Mouse (Mus musculus) forebrain, postnatal 0 days (tissue): Measurements from ENCODE around the gene St8sia4. TPM values are rescaled to one million over a fixed set of nuclear protein-coding genes. Genes with fewer than 3 reads are reported as not detected.
"Not testable (repeated sequence)": the region's sequence is repeated elsewhere in the genome, so short reads cannot be mapped to it uniquely, and the experiment has no call there.

ENCODE experiments used
- ATAC-seq: fragments of 200-750 bp; cut with Nextera tagmentation; 2 replicates; pipeline ENCODE4 v1.8.0; 2017; ENCODE audit warnings: mild to moderate bottlenecking, moderate library complexity
- DNase-seq: peaks from one replicate; pipeline ENCODE4 v3.0.0-alpha.2; 2015
- H3K27ac ChIP-seq: fragments of 300-500 bp; sonication (generic); 2 replicates; pipeline ENCODE4 v1.5.1; 2014; ENCODE audit warnings: low read depth, mild to moderate bottlenecking, antibody characterized with exemption, low read length, moderate library complexity, mixed read lengths
- H3K27me3 ChIP-seq: fragments of 300-500 bp; sonication (generic); 2 replicates; pipeline ENCODE4 v1.6.1; 2014; ENCODE audit warnings: mild to moderate bottlenecking, low read length, mixed read lengths; ENCODE audit not compliant: insufficient read depth
- H3K36me3 ChIP-seq: fragments of 300-500 bp; sonication (generic); 2 replicates; pipeline ENCODE4 v1.6.1; 2014; ENCODE audit warnings: mild to moderate bottlenecking, moderate library complexity; ENCODE audit not compliant: insufficient read depth
- H3K4me1 ChIP-seq: fragments of 300-500 bp; sonication (generic); 2 replicates; pipeline ENCODE4 v1.6.1; 2014; ENCODE audit warnings: antibody characterized with exemption; ENCODE audit not compliant: insufficient read depth
- H3K4me2 ChIP-seq: fragments of 300-500 bp; sonication (generic); 2 replicates; pipeline ENCODE4 v1.6.1; 2014; ENCODE audit warnings: low read depth, mild to moderate bottlenecking, moderate library complexity
- H3K4me3 ChIP-seq: fragments of 300-500 bp; sonication (generic); 2 replicates; pipeline ENCODE4 v1.5.1; 2014; ENCODE audit warnings: low read depth, low read length, mixed read lengths
- H3K9ac ChIP-seq: fragments of 300-500 bp; sonication (generic); 2 replicates; pipeline ENCODE4 v1.6.1; 2014; ENCODE audit warnings: mild to moderate bottlenecking
- H3K9me3 ChIP-seq: fragments of 300-500 bp; sonication (generic); 2 replicates; pipeline ENCODE4 v1.6.1; 2016; ENCODE audit warnings: low read length
- CTCF ChIP-seq: sonication (generic); IDR thresholded peaks from 2 replicates; pipeline ENCODE4 v1.5.1; 2016; ENCODE audit warnings: antibody characterized with exemption, control low read depth, low read depth
- WGBS: fragments of 180-500 bp; shearing (Covaris S2); extraction: QIAGEN DNeasy Blood & Tissue Kit; methylation state at CpG from one replicate; pipeline ENCODE4 v1.1.7; 2014; 5-methylcytosine and 5-hydroxymethylcytosine counted together
- polyA plus RNA-seq: library from polyadenylated mRNA; unstranded; fragments of >200 nt; fragmentation: Nextera tagmentation; extraction: Ambion mirVana; gene quantifications from 2 replicates; pipeline ENCODE4 v1.2.1, GENCODE M21; 2015
- total RNA-seq: library from RNA; depleted of rRNA; stranded (reverse); fragments of >200 nt; gene quantifications from 2 replicates; pipeline ENCODE4 v1.2.3, GENCODE M21; 2014

The St8sia4 gene
- total and polyA plus RNA-seq, 2 experiments from 2014 or later = 14.8 to 71.5 TPM

- DNase-seq (no peak), ATAC-seq (no peak)
- 90% methylated on average over 1 of the region's 1 CpGs for WGBS
- H3K9me3 ChIP-seq = no peaks in the 10 kb centered on the region
- no peaks in the 10 kb centered on the region for H3K4me1 ChIP-seq
- no peak overlapping the region for H3K4me2 ChIP-seq
- no peak overlapping the region for H3K9ac ChIP-seq
- H3K4me3 ChIP-seq = no peak overlapping the region
- no peaks in the 10 kb centered on the region for H3K36me3 ChIP-seq
- H3K27me3 ChIP-seq = no peaks in the 10 kb centered on the region
- TF ChIP-seq CTCF = no peak
- H3K27ac ChIP-seq = no peak overlapping the region
Measured at GRCm38 (mm10) chr1:95571106-95571505, 96.3 kb downstream of the St8sia4 start.

GRCm38 (mm10) chr1:95554556-95554955 lies 112.8 kb downstream of the St8sia4 start:
- H3K4me2 ChIP-seq, ATAC-seq, DNase-seq, H3K27me3 ChIP-seq, H3K9me3 ChIP-seq, H3K27ac ChIP-seq, H3K9ac ChIP-seq, H3K4me3 ChIP-seq, H3K36me3 ChIP-seq, H3K4me1 ChIP-seq: not testable (repeated sequence)

- no peaks in the 10 kb centered on the region for H3K27me3 ChIP-seq
- H3K4me2 ChIP-seq = no peak overlapping the region
- ATAC-seq (no peak), DNase-seq (no peak)
- H3K36me3 ChIP-seq = no peaks in the 10 kb centered on the region
- H3K4me1 ChIP-seq = no peaks in the 10 kb centered on the region
- no peak for TF ChIP-seq CTCF
- WGBS = 49% methylated on average over 3 of the region's 3 CpGs
- H3K4me3 ChIP-seq = no peak overlapping the region
- H3K9me3 ChIP-seq = no peaks in the 10 kb centered on the region
- H3K27ac ChIP-seq = no peak overlapping the region
- H3K9ac ChIP-seq = no peak overlapping the region
Measured at GRCm38 (mm10) chr1:95541460-95541859, 125.9 kb downstream of the St8sia4 start.
